Mouse (Mus musculus): ENCODE data around the gene Psmb11. TPM values are rescaled to one million over a fixed set of nuclear protein-coding genes. Genes with fewer than 3 reads are reported as not detected.

The Psmb11 gene
- polyA plus RNA-seq, 1 experiment: not detected

DNA sequence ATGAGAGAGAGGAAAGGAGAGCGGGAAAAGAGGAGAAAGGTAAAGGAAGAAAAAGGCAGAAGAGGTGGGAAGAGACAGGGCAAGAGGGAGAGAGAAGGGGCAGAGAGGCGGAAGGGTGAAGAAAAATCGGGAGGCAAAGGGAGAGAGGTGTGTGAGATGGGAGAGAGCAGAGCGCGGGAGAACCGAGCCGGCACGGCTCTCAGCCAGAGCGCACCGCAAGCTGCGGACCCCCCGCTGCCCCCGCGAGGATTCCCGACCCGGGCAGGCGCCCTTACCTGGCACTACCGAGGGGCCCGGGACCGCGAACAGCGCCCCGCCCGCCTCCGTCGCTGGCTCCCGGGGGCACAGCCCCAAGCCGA is 19.7 kb downstream of the Psmb11 start, which contains the start of gene Gm17606:
Gm17606 (plus strand) TSS at position 7 of the 359 bp plus-strand sequence.
- DNase-seq (ENCODE audit: low read depth): no peak

DNA sequence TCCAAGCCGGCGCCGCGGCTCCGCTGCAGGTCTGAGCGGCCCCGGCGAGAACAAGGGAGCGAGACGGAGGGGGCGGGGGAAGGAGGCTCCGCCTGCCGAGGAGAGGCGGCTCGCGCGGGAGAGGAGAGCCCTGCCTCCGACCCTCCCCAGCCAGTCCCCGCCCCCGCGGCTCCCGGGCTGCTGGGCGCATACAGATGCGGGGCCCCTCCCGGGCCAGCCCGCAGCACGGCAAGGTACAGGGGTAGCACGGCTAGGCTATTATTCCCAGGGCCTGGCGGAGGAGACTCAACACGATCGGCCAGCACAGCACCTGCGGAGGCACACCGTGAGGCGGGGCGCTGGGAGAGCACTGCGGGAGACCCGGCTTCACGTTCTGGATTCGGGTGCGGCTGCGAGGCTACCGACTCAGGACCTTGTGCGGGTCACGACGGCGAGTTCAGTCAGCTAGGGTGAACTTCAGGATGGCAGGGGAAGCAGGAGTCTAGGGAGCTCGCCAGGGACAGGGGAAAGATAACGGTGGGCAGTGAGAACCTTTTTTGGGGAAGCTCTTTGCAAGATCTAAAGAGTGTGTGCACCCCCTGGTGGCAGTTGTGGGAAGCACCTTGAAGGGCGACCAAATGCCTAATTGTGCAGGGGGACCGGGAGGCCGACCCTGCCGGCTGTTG is 20.2 kb downstream of the Psmb11 start, which contains the start of gene Cdh24:
Cdh24 (minus strand) TSS at position 60 of the 665 bp plus-strand sequence.
- DNase-seq (ENCODE audit: low read depth): no peak

DNA sequence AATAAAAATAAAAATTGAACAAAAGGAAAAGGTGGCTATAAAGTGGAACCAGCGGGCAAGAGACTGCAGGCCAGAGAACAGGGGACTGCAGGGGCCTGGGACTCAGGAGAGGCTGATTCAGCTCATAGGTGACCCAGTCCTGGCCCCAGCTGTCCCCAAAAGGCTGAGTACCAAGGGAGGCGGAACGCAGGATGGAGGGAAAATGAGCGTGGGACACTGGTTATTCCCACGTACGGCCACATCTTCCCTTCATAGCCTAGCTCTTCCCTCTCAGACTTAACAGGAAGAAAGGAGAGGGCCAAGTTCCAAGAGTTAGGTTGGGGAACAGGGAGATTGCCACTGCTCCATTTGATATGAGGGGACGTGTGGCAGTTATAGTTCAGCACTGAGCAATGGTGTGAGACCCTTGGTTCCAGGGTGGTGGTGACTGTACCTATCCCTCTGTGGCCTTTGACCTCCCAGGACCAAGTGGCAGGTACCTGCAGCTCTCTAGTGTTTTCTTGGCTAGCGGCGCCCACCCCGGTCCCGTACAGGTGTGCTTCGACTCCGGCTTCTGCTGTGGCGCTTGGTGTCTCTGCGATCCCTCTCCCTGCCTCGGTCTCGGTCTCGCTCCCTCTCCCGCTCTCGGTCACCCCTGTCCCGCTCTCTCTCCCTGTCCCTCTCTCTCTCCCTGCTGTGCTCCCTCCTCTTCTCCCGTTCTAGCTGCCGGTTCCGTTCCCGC is 21.2 kb downstream of the Psmb11 start:
- no peak for DNase-seq (ENCODE audit: low read depth)

DNA sequence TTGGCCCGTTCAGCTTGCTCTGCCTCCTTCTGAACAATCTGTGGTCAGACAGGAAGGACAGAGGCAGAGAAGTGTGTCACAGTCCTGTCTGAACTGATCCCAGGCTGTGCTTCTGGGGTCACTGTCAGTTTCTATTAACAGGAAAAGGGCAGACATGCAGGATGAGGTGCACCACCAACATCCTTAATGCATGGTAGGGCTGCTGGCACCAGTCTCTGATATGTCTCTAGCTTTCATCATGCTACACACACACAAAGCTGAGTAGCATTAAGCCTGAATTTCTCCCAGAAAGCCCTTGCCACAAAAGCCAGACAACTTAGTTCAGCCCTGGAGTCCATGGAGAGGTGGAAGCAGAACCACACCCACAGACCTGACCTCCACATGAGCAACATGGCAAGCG is 21.8 kb downstream of the Psmb11 start:
- no peak for DNase-seq (ENCODE audit: low read depth)

DNA sequence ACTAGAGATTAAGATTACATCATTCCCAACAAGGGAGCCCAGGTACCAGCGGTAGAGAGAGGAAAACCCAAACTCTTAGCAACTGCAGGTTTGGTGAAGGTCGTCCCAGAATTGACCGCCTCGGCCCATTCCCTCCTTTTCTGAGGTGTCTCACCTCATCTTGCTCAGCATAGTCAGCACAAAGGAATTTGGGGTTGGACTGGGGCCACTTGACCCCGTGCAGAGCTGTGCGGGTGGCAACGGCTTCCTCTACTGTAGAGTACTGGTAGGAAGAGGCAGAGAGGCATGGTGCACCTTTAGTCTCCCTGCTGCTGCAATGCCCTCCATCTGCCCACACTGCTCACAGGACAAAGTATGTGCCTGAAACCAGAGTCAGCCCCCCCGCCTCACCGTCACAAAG is 23.1 kb downstream of the Psmb11 start:
- DNase-seq (ENCODE audit: low read depth): no peak

DNA sequence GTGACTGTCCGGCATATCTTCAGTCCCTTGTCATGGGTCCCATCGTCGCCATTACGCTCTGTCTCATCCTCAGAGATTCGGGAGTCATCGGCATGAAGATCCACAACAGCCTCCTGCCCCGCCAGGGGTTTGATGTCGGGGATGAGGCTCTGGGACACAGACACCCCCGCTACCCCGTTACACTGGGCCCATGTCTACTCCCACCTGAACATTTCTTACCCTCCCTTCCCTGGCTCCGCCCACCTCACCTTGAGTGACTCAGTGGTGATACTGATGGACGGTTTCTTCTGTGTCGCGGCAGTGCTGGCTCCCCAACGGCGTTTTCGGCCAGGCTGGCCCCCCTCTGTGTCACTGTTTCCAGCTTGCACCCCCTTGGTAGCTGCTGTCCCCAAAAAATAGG is 25.2 kb downstream of the Psmb11 start:
- no peak for DNase-seq (ENCODE audit: low read depth)

DNA sequence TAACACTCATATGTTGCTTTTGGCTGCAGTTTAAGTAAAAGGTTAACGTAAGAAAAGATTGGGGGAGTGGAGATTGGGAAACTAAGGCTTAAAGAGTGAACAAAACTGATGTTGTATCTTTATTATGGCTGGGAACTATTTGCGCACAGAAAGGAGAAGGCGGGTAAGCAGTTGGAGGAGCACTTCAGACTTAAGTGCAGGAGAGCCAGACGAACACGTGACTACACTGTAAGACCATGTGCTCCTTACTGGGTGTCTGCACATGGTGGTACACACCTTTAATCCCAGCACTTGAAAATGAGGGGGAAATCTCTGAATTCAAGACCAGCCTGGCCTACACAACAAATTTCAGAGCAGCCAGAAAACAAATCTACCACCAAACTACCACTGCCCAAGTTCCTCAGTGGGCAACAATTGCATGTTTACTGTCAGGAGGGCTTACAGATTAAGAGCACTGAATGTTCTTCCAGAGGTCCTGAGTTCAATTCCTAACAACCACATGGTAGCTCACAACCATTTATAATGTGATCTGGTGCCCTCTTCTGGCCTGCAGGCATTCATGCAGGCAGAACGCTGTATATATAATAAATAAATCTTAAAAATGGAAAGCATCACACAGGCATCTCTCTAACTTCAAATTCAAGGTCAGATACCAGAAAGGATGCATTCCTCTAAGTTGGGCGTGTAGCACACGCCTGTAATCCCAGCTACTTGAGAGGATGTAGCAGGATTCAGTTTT is 25.8 kb downstream of the Psmb11 start:
- DNase-seq (ENCODE audit: low read depth): no peak

DNA sequence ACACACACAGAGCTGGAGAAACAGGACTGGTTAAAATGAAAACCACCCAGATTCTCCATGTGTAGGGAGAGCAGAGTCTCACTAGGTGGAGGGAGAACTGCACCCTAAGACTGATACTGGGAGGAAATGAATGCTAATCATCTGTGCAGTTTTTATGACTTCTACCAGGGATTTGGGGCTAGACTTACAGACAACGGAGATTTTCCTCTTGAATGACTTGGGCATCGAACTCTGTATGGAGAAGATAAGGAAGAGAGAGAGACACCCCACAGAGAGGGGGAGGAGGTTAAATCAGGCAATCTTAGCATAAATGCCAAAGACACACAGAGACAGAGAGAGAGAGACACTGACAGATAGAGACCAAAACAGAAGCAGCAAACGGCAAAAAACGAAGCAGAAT is 26.7 kb downstream of the Psmb11 start:
- DNase-seq (ENCODE audit: low read depth): no peak

DNA sequence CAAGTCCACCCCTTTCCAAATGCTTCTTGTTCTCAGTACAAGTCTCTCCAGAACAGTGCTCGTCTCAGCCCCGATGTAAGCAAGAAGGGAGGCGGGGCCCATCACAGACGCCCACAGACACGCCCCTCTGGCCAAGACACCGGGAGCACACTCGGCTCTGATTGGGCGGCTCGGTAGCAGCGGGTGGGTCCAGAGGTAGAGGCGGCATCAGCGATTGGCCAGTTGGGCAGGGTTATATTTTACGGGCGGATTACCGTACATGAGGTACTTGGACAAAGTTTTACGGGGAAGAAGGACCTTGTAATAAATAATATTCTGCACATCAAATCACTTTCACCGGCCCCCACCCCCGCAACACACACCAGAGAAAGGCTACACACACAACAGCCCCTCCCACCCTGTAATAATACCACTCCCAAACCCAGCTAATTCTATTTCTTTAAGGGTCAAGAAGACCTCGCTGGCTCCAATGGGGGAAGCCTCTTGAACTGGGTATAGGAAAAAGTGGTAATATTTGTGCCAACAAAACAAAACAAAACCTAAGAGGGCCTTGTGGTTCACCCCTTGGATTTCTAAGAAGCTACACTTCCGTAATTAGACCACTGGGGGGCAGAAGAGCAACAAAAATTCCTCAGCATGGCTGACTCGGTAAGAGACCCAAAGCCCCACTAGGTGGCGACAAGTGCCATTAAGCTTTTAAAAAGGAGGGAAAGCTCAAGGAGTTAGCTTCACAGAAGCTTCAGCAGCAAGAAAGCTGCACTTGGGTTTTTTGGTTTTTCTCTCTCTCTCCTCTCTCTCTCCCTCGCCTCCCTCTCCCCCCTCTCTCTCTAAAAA is 29.6 kb downstream of the Psmb11 start:
- no peak for DNase-seq (ENCODE audit: low read depth)

DNA sequence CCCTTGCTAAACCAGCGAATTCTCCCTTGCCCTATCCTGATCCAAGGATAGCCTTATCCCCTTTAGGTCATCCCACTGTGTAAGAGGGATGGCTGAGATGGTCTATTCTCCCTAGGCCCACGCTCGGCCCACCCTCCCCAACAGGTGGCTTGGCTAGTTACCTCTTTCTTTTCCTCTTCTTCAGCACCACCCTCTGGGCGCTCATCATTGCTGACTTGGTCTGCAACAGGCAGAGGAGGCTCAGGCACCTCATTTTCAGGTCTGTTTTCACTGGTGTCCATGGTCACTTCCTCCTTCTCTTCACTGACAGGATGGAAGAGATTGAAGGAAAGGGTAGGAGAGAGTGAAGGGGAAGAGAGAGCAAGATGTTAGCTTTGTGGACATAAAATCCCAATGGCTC is 30.3 kb downstream of the Psmb11 start:
- DNase-seq (ENCODE audit: low read depth): no peak

DNA sequence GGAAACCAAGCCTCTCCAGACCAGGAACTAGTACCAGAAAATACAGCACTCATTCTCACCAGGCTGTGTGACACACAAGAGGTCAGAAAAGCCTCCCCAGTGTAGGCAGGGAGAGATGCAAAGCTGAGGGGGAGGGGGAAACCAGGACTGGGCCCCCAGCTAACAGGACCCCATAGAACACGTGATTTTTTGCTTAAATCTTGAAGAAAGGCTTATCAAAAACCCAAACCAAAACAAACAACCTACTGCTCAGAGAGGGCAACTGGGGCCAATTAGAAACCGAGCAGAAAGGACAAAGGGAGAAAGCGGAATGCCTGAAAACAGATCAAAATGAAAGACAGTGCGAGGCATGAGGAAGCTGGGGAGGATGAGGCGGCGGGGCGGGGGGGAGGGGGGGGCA is 31.6 kb downstream of the Psmb11 start:
- DNase-seq (ENCODE audit: low read depth): no peak

DNA sequence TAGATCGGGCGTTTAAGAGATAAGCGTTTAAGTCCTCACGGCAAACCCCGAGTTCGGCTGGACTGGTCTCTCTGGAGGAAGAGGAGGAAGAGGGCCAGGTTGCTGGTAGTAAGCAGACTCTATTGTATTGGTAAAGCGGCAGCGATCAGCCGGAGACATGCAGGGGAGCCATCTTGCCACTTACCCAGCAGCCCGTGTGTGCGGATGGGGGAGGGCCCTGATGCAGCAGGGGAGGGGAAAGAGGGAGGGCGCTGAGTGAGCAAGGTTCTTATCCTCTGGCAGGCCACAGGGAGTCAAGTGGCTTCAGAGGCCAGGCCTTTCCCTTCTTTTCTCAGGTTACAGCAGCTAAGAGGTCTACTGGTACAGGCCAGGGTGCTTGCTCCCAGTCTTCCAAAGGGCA is 32.3 kb downstream of the Psmb11 start:
- DNase-seq (ENCODE audit: low read depth): no peak

DNA sequence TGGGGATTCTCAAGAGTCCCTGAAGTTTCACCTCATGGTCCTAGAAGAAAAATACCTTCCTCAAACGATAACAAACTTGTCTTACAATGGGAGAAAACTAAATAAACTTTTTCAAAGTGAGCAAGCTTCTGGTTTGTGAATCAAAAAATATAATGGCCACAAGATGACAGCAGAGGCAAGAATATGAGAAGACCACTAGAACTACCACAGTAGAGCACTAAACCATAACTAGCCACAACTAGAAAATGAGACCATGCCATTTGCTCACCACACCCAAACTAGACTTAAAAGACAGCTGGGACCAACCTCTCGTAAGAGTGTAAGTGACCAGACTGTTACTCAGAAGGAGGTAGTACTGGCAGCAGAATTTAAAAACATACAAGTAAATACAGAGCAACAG is 38.8 kb downstream of the Psmb11 start:
- DNase-seq (ENCODE audit: low read depth): no peak

DNA sequence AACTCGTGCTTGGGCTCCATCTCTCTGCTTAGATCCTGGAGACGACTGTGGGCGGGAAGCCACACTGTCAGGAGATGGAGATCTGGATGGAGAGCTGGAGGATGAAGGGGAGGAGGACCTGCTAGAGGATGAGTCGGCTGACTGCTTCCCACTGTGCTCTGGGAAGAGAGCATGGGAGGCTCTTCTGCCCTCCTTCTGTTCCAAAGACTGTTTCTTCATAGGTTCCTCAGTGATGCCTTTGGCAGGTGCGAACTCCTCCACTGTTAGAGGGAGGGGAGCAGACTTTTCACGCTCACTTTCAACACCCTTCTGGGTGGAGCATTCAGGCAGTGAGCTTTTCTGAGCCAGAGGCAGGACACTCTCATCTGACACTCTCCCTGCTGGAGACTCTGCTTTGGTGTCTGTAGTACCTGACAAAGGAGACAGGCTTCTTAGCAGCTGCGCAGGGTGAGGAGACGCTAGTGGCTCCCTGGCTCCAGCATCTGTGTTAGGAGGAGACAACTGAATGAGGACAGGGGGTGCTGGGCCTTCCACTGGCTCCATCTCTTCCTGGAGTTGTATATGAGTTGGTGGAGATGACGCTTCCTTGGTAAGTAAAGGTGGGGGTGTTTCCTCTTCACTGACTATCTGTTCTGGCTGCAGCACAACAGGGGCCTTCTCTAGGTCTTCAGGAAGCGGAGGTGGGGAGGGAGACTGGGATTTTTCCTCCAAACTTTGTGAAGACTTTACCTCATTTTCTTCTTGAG is 43.4 kb downstream of the Psmb11 start:
- no peak for DNase-seq (ENCODE audit: low read depth)

DNA sequence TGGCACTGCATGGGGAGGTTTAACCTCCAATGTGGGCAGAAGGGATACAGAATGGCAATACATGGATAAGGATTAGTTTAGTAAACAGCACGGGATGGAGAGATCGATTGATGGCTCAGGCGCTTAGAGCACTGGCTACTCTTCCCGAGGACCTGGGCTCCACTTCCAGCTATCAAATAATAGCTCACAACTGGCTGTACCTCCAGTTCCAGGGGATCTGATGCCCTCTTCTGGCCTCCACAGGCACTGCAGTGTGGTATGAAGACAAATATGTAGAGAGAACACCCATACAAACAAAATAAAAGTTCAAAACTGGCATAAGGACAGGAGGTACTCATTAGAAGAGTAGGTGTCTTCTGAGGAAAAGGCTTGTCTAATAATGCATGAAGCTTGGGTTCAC is 48.1 kb downstream of the Psmb11 start:
- DNase-seq (ENCODE audit: low read depth): no peak

DNA sequence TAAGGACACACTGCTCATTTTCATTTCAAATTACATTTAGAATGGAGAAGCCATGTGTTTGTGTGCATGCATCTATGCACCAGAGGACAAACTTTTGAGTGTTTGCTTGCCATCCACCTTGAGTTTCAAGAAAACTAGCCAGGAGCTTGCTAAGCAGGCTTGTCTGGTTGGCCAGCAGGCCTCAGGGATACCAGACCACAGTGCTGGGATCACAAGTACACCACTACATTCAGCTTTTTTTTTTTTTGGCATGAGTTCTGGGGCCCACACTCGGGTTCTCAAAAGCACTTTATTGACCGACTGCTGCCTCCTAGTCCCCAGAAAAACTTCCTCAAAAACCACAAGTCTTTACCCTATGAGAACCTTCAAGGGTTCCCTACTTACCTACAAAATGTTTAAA is 53.1 kb downstream of the Psmb11 start:
- no peak for DNase-seq (ENCODE audit: low read depth)

DNA sequence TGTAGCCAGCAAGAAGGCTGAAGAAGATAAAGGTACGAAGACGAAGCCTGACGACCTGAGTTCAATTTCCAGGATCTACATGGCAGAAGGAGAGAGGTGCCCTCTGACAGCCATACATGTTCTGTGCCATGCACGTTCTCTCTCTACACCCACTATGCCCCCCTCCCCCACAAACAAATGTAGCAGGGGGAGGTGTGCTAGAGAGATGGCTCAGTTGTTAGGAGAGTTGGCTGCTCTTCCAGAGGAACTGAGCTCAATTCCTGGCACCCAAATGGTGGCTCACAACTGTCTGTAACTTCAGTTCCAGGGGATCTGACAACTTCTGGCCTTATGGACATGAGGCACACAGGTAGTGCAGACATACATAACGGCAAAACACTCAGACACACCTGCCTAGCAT is 55.1 kb downstream of the Psmb11 start:
- no peak for DNase-seq (ENCODE audit: low read depth)

DNA sequence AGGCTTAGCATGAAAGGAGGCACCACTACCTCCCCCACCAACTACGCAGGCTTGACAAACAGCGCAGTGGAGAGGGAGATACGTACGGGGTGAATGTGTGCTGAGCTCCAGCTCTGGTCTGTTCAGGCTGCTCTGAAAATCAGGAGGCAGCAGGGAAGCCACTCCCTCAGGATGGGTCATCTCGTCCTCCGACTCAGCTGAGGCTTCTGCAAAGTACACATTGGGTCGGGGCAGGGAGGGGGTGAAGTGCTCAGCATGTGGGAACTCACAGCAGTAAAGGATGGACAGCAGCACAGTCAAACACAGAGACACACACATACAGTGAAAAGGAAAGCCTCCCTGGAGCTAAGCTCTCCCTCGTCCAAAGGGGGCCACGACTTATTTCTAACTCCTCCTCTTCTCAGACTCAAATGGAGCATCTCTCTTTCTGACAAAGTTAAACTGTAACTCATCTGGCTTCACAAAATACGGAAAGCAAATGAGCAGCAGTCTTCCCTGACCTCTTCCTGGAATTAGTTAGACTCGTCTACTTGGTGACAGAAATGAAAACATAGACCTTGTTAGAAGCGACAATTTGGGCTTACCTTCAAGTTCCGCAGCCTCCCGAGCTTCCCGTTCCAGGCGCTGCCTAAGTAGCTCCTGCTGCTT is 57.5 kb downstream of the Psmb11 start:
- DNase-seq (ENCODE audit: low read depth): no peak
